Mouse (Mus musculus): ENCODE measurements around the gene Dnmbp.
"Not testable (repeated sequence)": the region's sequence is repeated elsewhere in the genome, so short reads cannot be mapped to it uniquely, and the experiment has no call there.

Gene Dnmbp

GRCm38 (mm10) chr19:43939769-43940689 lies at the start of gene Dnmbp:
Dnmbp (minus strand) TSS chr19:43940191.
- peak; percentile 86 for DNase-seq

GRCm38 (mm10) chr19:43986069-43986794 lies 46.2 kb upstream of the Dnmbp start, which contains the start of gene Cpn1:
Cpn1 (minus strand) TSS chr19:43986556.
- peak; percentile 69 for DNase-seq

GRCm38 (mm10) chr19:43981992-43982391 lies 42.0 kb upstream of the Dnmbp start:
- DNase-seq = no peak

- DNase-seq = no peak
Measured at GRCm38 (mm10) chr19:43980711-43981110, 40.7 kb upstream of the Dnmbp start.

GRCm38 (mm10) chr19:43977799-43978198 lies 37.8 kb upstream of the Dnmbp start:
- no peak for DNase-seq

GRCm38 (mm10) chr19:43976661-43977060 lies 36.7 kb upstream of the Dnmbp start:
- no peak for DNase-seq

GRCm38 (mm10) chr19:43974221-43974620 lies 34.2 kb upstream of the Dnmbp start:
- DNase-seq = no peak

GRCm38 (mm10) chr19:43973711-43974110 lies 33.7 kb upstream of the Dnmbp start:
- DNase-seq = no peak

- no peak for DNase-seq
Measured at GRCm38 (mm10) chr19:43972129-43972528, 32.1 kb upstream of the Dnmbp start.

- DNase-seq = no peak
Measured at GRCm38 (mm10) chr19:43968436-43969026, 28.5 kb upstream of the Dnmbp start.

GRCm38 (mm10) chr19:43966481-43966880 lies 26.5 kb upstream of the Dnmbp start:
- DNase-seq = no peak

- DNase-seq = no peak
Measured at GRCm38 (mm10) chr19:43965496-43966085, 25.6 kb upstream of the Dnmbp start.

- DNase-seq = no peak
Measured at GRCm38 (mm10) chr19:43962795-43963194, 22.8 kb upstream of the Dnmbp start.

GRCm38 (mm10) chr19:43961185-43961584 lies 21.2 kb upstream of the Dnmbp start:
- DNase-seq = no peak

- no peak for DNase-seq
Measured at GRCm38 (mm10) chr19:43960014-43960413, 20.0 kb upstream of the Dnmbp start.

- DNase-seq = peak; percentile 79
Measured at GRCm38 (mm10) chr19:43959162-43959561, 19.2 kb upstream of the Dnmbp start.

GRCm38 (mm10) chr19:43957881-43958280 lies 17.9 kb upstream of the Dnmbp start:
- no peak for DNase-seq

GRCm38 (mm10) chr19:43957402-43957801 lies 17.4 kb upstream of the Dnmbp start:
- no peak for DNase-seq

- DNase-seq = no peak
Measured at GRCm38 (mm10) chr19:43955266-43955665, 15.3 kb upstream of the Dnmbp start.

GRCm38 (mm10) chr19:43954864-43955263 lies 14.9 kb upstream of the Dnmbp start:
- no peak for DNase-seq

- DNase-seq = not testable (repeated sequence)
Measured at GRCm38 (mm10) chr19:43952936-43953335, 12.9 kb upstream of the Dnmbp start.

GRCm38 (mm10) chr19:43949111-43949810 lies 9.3 kb upstream of the Dnmbp start:
- no peak for DNase-seq

Data from kidney, adult 18-20 months (tissue).